10 mouse cellular contexts compared by ENCODE assay signal in genomic region chr10:80258752-80259462, GRCm38 (mm10). TPM values are rescaled to one million over a fixed set of nuclear protein-coding genes. Genes with fewer than 3 reads are reported as not detected.
DNase-seq lines count a peak whose midpoint lies in the region; ATAC-seq and TF ChIP-seq lines count a peak whose summit lies in the region.
"Had no signal": no experiment of that assay in that cellular context is flagged by ENCODE, and none has a peak within 500 bp of the region (broad histone marks: within the 10 kb centered on the region; RNA-seq: fewer than 3 reads in every experiment).

No protein-coding gene starts in this region.

- no peaks in the 10 kb centered on the region for H3K27me3 ChIP-seq in erythroblast, embryonic 14.5 days (ENCODE audit: control insufficient read depth)
- H3K27me3 ChIP-seq in liver, adult 2 months (ENCODE audit: control insufficient read depth, insufficient read depth, low read length): no peaks in the 10 kb centered on the region
- no peaks in the 10 kb centered on the region for H3K27me3 ChIP-seq in hindbrain, embryonic 11.5 days (ENCODE audit: control insufficient read depth, insufficient read depth, low read length)
- no peaks in the 10 kb centered on the region for H3K27me3 ChIP-seq in liver, embryonic 16.5 days (ENCODE audit: control insufficient read depth, insufficient read depth, low read depth, low read length)
- H3K27me3 ChIP-seq: hindbrain, embryonic 15.5 days had no signal

- WGBS in liver, adult 2 months: 54% methylated on average over 14 of the region's 14 CpGs
- WGBS in hindbrain, embryonic 11.5 days: 89% methylated on average over 14 of the region's 14 CpGs
- WGBS in liver, embryonic 16.5 days (ENCODE audit: insufficient replicate concordance): 78% methylated on average over 14 of the region's 14 CpGs

- H3K4me3 ChIP-seq in erythroblast, embryonic 14.5 days (replicated peaks): peak overlapping the region; percentile 19
- peak overlapping the region; percentile 82 for H3K4me3 ChIP-seq in liver, adult 2 months (ENCODE audit: insufficient read depth, low read depth, low read length)
- H3K4me3 ChIP-seq in hindbrain, embryonic 11.5 days (ENCODE audit: low read depth, low read length): no peak overlapping the region; the same call in 1 of the 2 replicates
- peak overlapping the region; percentile 64 for H3K4me3 ChIP-seq in liver, embryonic 16.5 days (ENCODE audit: low read depth, low read length)

- TF ChIP-seq CTCF in liver, adult 2 months (IDR thresholded peaks at IDR 0.05; ENCODE audit: low read depth, low read length): no peak

- peak overlapping the region; percentile 89 for H3K9ac ChIP-seq in liver, adult 2 months (ENCODE audit: low read depth, low read length)
- H3K9ac ChIP-seq in hindbrain, embryonic 11.5 days (ENCODE audit: low read depth, low read length): no peak overlapping the region
- peak overlapping the region; percentile 19; the same call in 1 of the 2 replicates for H3K9ac ChIP-seq in liver, embryonic 16.5 days (ENCODE audit: low read depth, low read length)

- H3K36me3 ChIP-seq in erythroblast, embryonic 14.5 days (ENCODE audit: control insufficient read depth): peaks cover 59% of the 10 kb centered on the region
- H3K36me3 ChIP-seq in liver, adult 2 months (ENCODE audit: control insufficient read depth, insufficient read depth, low read length): peaks cover 1% of the 10 kb centered on the region; the same call in 1 of the 2 replicates
- H3K36me3 ChIP-seq in hindbrain, embryonic 11.5 days (ENCODE audit: control insufficient read depth, insufficient read depth, low read length): peaks cover 8% of the 10 kb centered on the region; the same call in 1 of the 2 replicates
- peaks cover 25% of the 10 kb centered on the region for H3K36me3 ChIP-seq in liver, embryonic 16.5 days (ENCODE audit: control insufficient read depth, insufficient read depth)

- ATAC-seq in erythroblast, adult 5-6 weeks (replicated peaks; ENCODE audit: low FRiP score, poor library complexity, severe bottlenecking): no peak
- no peak for ATAC-seq in hindbrain, embryonic 11.5 days (ENCODE audit: low FRiP score)
- no peak for ATAC-seq in liver, embryonic 16.5 days (ENCODE audit: low read depth)

- peak; percentile 43 for DNase-seq in liver, adult 2 months (ENCODE audit: extremely low read depth, low read depth, low spot score)
- no peak for DNase-seq in liver
- no peak for DNase-seq in hindbrain, embryonic 11.5 days (ENCODE audit: low spot score)
- no peak for DNase-seq in layer of hippocampus, adult 9-11 months
- DNase-seq in layer of hippocampus, adult 9-10 months (ENCODE audit: low spot score): no peak
- DNase-seq: B cell, adult 2 months had no signal

- peaks cover 10% of the 10 kb centered on the region; the same call in 1 of the 2 replicates for H3K79me2 ChIP-seq in liver, adult 2 months (ENCODE audit: control insufficient read depth, insufficient read depth, low read length)

- no peak for TF ChIP-seq POLR2A in liver, adult 2 months (IDR thresholded peaks at IDR 0.05; ENCODE audit: extremely low read depth, insufficient read depth, low read length)

- peaks cover 72% of the 10 kb centered on the region for H3K4me1 ChIP-seq in erythroblast, embryonic 14.5 days (ENCODE audit: control insufficient read depth)
- H3K4me1 ChIP-seq in liver, adult 2 months (ENCODE audit: control insufficient read depth, insufficient read depth, low read length): peaks cover 30% of the 10 kb centered on the region
- peaks cover 11% of the 10 kb centered on the region for H3K4me1 ChIP-seq in hindbrain, embryonic 11.5 days (replicated peaks; ENCODE audit: control insufficient read depth, insufficient read depth, low read length)
- peaks cover 43% of the 10 kb centered on the region for H3K4me1 ChIP-seq in liver, embryonic 16.5 days (ENCODE audit: control insufficient read depth, low read depth, low read length)

- H3K27ac ChIP-seq in liver, adult 2 months (replicated peaks; ENCODE audit: insufficient read depth, low read depth, low read length): peak overlapping the region; percentile 92
- H3K27ac ChIP-seq in hindbrain, embryonic 11.5 days (ENCODE audit: low read depth, low read length): no peak overlapping the region
- H3K27ac ChIP-seq in liver, embryonic 16.5 days (ENCODE audit: low read length): no peak overlapping the region

- no peaks in the 10 kb centered on the region for H3K9me3 ChIP-seq in erythroblast, embryonic 14.5 days (ENCODE audit: control insufficient read depth, low read length)
- no peaks in the 10 kb centered on the region for H3K9me3 ChIP-seq in hindbrain, embryonic 11.5 days (ENCODE audit: control insufficient read depth, low read length)
- H3K9me3 ChIP-seq in liver, embryonic 16.5 days (replicated peaks; ENCODE audit: control insufficient read depth, low read length): no peaks in the 10 kb centered on the region
- H3K9me3 ChIP-seq: hindbrain, embryonic 15.5 days had no signal

- peak overlapping the region; percentile 93; the same call in 1 of the 2 replicates for H3K4me2 ChIP-seq in hindbrain, embryonic 11.5 days (replicated peaks; ENCODE audit: low read depth, low read length)
- peak overlapping the region; percentile 81 for H3K4me2 ChIP-seq in liver, embryonic 16.5 days (ENCODE audit: low read depth, low read length)

RNA-seq across cellular contexts. Expression of gene Gamt, which starts 1.9 kb away (rescaled TPM):
- polyA plus RNA-seq in erythroblast, embryonic 14.5 days (2012): 0.11 and 0.20 TPM in 2 replicates
- total RNA-seq in erythroblast, adult 5-6 weeks (2015; ENCODE audit: low replicate concordance): not detected in 2 replicates
- total RNA-seq in erythroblast, adult 5-6 weeks (2017; ENCODE audit: low replicate concordance): 0.77 TPM in 1 of 2 replicates, not detected in the other
- 241 and 277 TPM in 2 replicates for total RNA-seq in liver, adult 2 months (2014; rRNA removed)
- polyA plus RNA-seq in liver, adult 2 months (2012; rRNA removed): 670 and 715 TPM in 2 replicates
- polyA plus RNA-seq in hindbrain, embryonic 11.5 days (2014; fragmentation: Nextera tagmentation; extraction: Ambion mirVana): 30.3 and 30.4 TPM in 2 replicates
- polyA plus RNA-seq in liver, embryonic 16.5 days (2015; fragmentation: Nextera tagmentation; extraction: Ambion mirVana): 138 and 166 TPM in 2 replicates

RNA-seq across cellular contexts. Expression of gene Dazap1, which starts 2.4 kb away (rescaled TPM):
- 76.5 and 84.5 TPM in 2 replicates for polyA plus RNA-seq in erythroblast, embryonic 14.5 days (2012)
- total RNA-seq in erythroblast, adult 5-6 weeks (2015; ENCODE audit: low replicate concordance): 13.8 and 17.1 TPM in 2 replicates
- total RNA-seq in erythroblast, adult 5-6 weeks (2017; ENCODE audit: low replicate concordance): 29.8 and 35.3 TPM in 2 replicates
- total RNA-seq in liver, adult 2 months (2014; rRNA removed): 38.0 and 39.9 TPM in 2 replicates
- polyA plus RNA-seq in liver, adult 2 months (2012; rRNA removed): 39.9 and 43.5 TPM in 2 replicates
- 46.8 and 47.3 TPM in 2 replicates for polyA plus RNA-seq in hindbrain, embryonic 11.5 days (2014; fragmentation: Nextera tagmentation; extraction: Ambion mirVana)
- 21.1 and 21.3 TPM in 2 replicates for polyA plus RNA-seq in liver, embryonic 16.5 days (2015; fragmentation: Nextera tagmentation; extraction: Ambion mirVana)

RNA-seq across cellular contexts. Expression of gene Ndufs7, which starts 10.0 kb away (rescaled TPM):
- 19.0 and 28.9 TPM in 2 replicates for polyA plus RNA-seq in erythroblast, embryonic 14.5 days (2012)
- 25.7 and 25.9 TPM in 2 replicates for total RNA-seq in erythroblast, adult 5-6 weeks (2015; ENCODE audit: low replicate concordance)
- total RNA-seq in erythroblast, adult 5-6 weeks (2017; ENCODE audit: low replicate concordance): 13.0 and 14.2 TPM in 2 replicates
- 165 and 186 TPM in 2 replicates for total RNA-seq in liver, adult 2 months (2014; rRNA removed)
- 551 and 560 TPM in 2 replicates for polyA plus RNA-seq in liver, adult 2 months (2012; rRNA removed)
- polyA plus RNA-seq in hindbrain, embryonic 11.5 days (2014; fragmentation: Nextera tagmentation; extraction: Ambion mirVana): 242 and 245 TPM in 2 replicates
- 220 and 223 TPM in 2 replicates for polyA plus RNA-seq in liver, embryonic 16.5 days (2015; fragmentation: Nextera tagmentation; extraction: Ambion mirVana)

RNA-seq across cellular contexts. Expression of gene Mum1, which starts 32.7 kb away (rescaled TPM):
- 4.2 and 4.7 TPM in 2 replicates for polyA plus RNA-seq in erythroblast, embryonic 14.5 days (2012)
- total RNA-seq in erythroblast, adult 5-6 weeks (2015; ENCODE audit: low replicate concordance): 1.3 and 4.4 TPM in 2 replicates
- total RNA-seq in erythroblast, adult 5-6 weeks (2017; ENCODE audit: low replicate concordance): 14.7 and 24.0 TPM in 2 replicates
- 7.1 and 8.7 TPM in 2 replicates for total RNA-seq in liver, adult 2 months (2014; rRNA removed)
- polyA plus RNA-seq in liver, adult 2 months (2012; rRNA removed): 8.4 and 10.1 TPM in 2 replicates
- polyA plus RNA-seq in hindbrain, embryonic 11.5 days (2014; fragmentation: Nextera tagmentation; extraction: Ambion mirVana): 49.4 and 57.3 TPM in 2 replicates
- polyA plus RNA-seq in liver, embryonic 16.5 days (2015; fragmentation: Nextera tagmentation; extraction: Ambion mirVana): 14.6 and 14.8 TPM in 2 replicates

RNA-seq across cellular contexts. Expression of gene Rps15, which starts 33.3 kb away (rescaled TPM):
- polyA plus RNA-seq in erythroblast, embryonic 14.5 days (2012): 998 and 1,528 TPM in 2 replicates
- total RNA-seq in erythroblast, adult 5-6 weeks (2015; ENCODE audit: low replicate concordance): 509 and 541 TPM in 2 replicates
- 422 and 457 TPM in 2 replicates for total RNA-seq in erythroblast, adult 5-6 weeks (2017; ENCODE audit: low replicate concordance)
- total RNA-seq in liver, adult 2 months (2014; rRNA removed): 510 and 571 TPM in 2 replicates
- 686 and 1,012 TPM in 2 replicates for polyA plus RNA-seq in liver, adult 2 months (2012; rRNA removed)
- polyA plus RNA-seq in hindbrain, embryonic 11.5 days (2014; fragmentation: Nextera tagmentation; extraction: Ambion mirVana): 798 TPM in 2 replicates
- 460 and 501 TPM in 2 replicates for polyA plus RNA-seq in liver, embryonic 16.5 days (2015; fragmentation: Nextera tagmentation; extraction: Ambion mirVana)

Comparison
In these comparisons a context has a peak if more than half of its experiments do, and no peak if none do; other contexts are left out.
1. RNA of gene Gamt, which starts 1.9 kb away (polyA plus RNA-seq): 670 to 715 TPM in liver, adult 2 months, 138 to 166 TPM in liver, embryonic 16.5 days and 30.3 to 30.4 TPM in hindbrain, embryonic 11.5 days; 0.11 to 0.20 TPM in erythroblast, embryonic 14.5 days; every median in the first group is over 10 times any median in the second.